In the genomic region with DNA sequence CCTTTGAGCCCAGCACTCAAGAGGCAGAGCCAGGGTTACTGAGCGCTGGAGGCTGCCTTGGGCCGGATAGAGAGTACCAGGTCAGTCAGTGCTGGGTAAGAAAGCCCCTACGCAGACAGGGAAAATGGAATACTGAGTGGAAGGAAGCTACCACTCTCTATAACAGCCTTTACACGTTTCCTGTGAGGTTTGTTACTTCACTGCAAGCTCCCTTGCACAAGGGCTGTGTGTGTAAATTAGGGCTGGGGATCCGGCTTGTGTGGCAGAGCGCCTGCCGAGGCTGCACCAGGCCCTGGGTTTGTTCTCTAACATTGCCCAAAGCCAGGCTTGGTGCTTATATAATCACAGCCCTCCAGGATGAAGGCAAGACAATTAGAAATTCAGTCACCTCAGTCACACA, we compare ENCODE assay signal across 19 mouse cellular contexts. TPM values are rescaled to one million over a fixed set of nuclear protein-coding genes. Genes with fewer than 3 reads are reported as not detected.
DNase-seq lines count a peak whose midpoint lies in the region; ATAC-seq and TF ChIP-seq lines count a peak whose summit lies in the region.
"Had no signal": no experiment of that assay in that cellular context is flagged by ENCODE, and none has a peak within 500 bp of the region (broad histone marks: within the 10 kb centered on the region; RNA-seq: fewer than 3 reads in every experiment).

No protein-coding gene starts in this region.

- H3K27ac ChIP-seq in midbrain, embryonic 10.5 days (replicated peaks): peak overlapping the region; percentile 29
- no peak overlapping the region for H3K27ac ChIP-seq in midbrain, postnatal 0 days (ENCODE audit: low read depth, low read length)
- H3K27ac ChIP-seq: hindbrain, embryonic 15.5 days; limb, embryonic 12.5 days; stomach, embryonic 15.5 days had no signal

- no peak overlapping the region for H3K4me2 ChIP-seq in midbrain, postnatal 0 days (ENCODE audit: low read depth, low read length, poor library complexity, severe bottlenecking)
- H3K4me2 ChIP-seq: hindbrain, embryonic 15.5 days; limb, embryonic 12.5 days; liver, embryonic 15.5 days; stomach, embryonic 15.5 days had no signal

- ATAC-seq in midbrain, postnatal 0 days (ENCODE audit: low FRiP score): no peak
- ATAC-seq in megakaryocyte, adult 5-6 weeks (ENCODE audit: poor library complexity, severe bottlenecking): peak; percentile 94
- ATAC-seq: intestine, postnatal 0 days; lung, postnatal 0 days had no signal

- H3K36me3 ChIP-seq in midbrain, embryonic 10.5 days: no peaks in the 10 kb centered on the region
- H3K36me3 ChIP-seq in midbrain, postnatal 0 days (ENCODE audit: insufficient read depth, low read length): no peaks in the 10 kb centered on the region
- H3K36me3 ChIP-seq: hindbrain, embryonic 15.5 days; limb, embryonic 12.5 days; stomach, embryonic 15.5 days had no signal

- H3K9ac ChIP-seq in midbrain, postnatal 0 days (replicated peaks; ENCODE audit: low read length, poor library complexity, severe bottlenecking): no peak overlapping the region
- H3K9ac ChIP-seq: hindbrain, embryonic 15.5 days; limb, embryonic 12.5 days; liver, embryonic 15.5 days; stomach, embryonic 15.5 days had no signal

- no peaks in the 10 kb centered on the region for H3K9me3 ChIP-seq in midbrain, embryonic 10.5 days (replicated peaks)
- H3K9me3 ChIP-seq in midbrain, postnatal 0 days (ENCODE audit: low read length): no peaks in the 10 kb centered on the region
- H3K9me3 ChIP-seq: hindbrain, embryonic 15.5 days; limb, embryonic 12.5 days; liver, embryonic 15.5 days; stomach, embryonic 15.5 days had no signal

- no peak overlapping the region for H3K4me3 ChIP-seq in midbrain, embryonic 10.5 days
- no peak overlapping the region for H3K4me3 ChIP-seq in midbrain, postnatal 0 days (ENCODE audit: low read depth, low read length)
- H3K4me3 ChIP-seq: hindbrain, embryonic 15.5 days; limb, embryonic 12.5 days; liver, embryonic 15.5 days; megakaryocyte, embryonic 14.5 days; stomach, embryonic 15.5 days had no signal

- H3K4me1 ChIP-seq in midbrain, embryonic 10.5 days: peaks cover 7% of the 10 kb centered on the region
- H3K4me1 ChIP-seq in midbrain, postnatal 0 days (ENCODE audit: insufficient read depth, low read length): no peaks in the 10 kb centered on the region
- H3K4me1 ChIP-seq: hindbrain, embryonic 15.5 days; limb, embryonic 12.5 days had no signal

- no peaks in the 10 kb centered on the region for H3K27me3 ChIP-seq in midbrain, embryonic 10.5 days (ENCODE audit: low read depth, poor library complexity, severe bottlenecking)
- no peaks in the 10 kb centered on the region for H3K27me3 ChIP-seq in midbrain, postnatal 0 days (ENCODE audit: insufficient read depth, low read length)
- H3K27me3 ChIP-seq: hindbrain, embryonic 15.5 days; limb, embryonic 12.5 days; liver, embryonic 15.5 days; stomach, embryonic 15.5 days had no signal

- WGBS in midbrain, embryonic 10.5 days: 67% methylated on average over 7 of the region's 7 CpGs
- 55% methylated on average over 7 of the region's 7 CpGs for WGBS in midbrain, postnatal 0 days

- no peak for TF ChIP-seq CTCF in midbrain, postnatal 0 days (IDR thresholded peaks at IDR 0.05)

- no peak for DNase-seq in midbrain, embryonic 10.5 days (ENCODE audit: low spot score)
- DNase-seq in midbrain, postnatal 0 days (ENCODE audit: low spot score): no peak
- peak; percentile 47 for DNase-seq in thymus, postnatal 4 days
- DNase-seq in thymus, adult 18-20 months: no peak
- DNase-seq in urinary bladder, postnatal 36 days (ENCODE audit: low spot score in 2 of 2): no peak
- no peak for DNase-seq in cerebellum, postnatal 36 days
- DNase-seq: adrenal gland, postnatal 36 days; cerebellum, adult 18-20 months; gastrocnemius, postnatal 10 days; heart, adult 18-20 months; heart, postnatal 36 days had no signal

RNA-seq across cellular contexts. Expression of gene Supt4a, which starts 17.8 kb away (rescaled TPM):
- 157 and 171 TPM in 2 replicates for polyA plus RNA-seq in midbrain, embryonic 10.5 days (2016; fragmentation: Nextera tagmentation; extraction: Ambion mirVana)
- 47.8 and 55.4 TPM in 2 replicates for total RNA-seq in midbrain, postnatal 0 days (2014; rRNA removed)
- 122 and 128 TPM in 2 replicates for polyA plus RNA-seq in midbrain, postnatal 0 days (2015; fragmentation: Nextera tagmentation; extraction: Ambion mirVana)
- total RNA-seq in megakaryocyte, adult 5-6 weeks (2015): 200 and 205 TPM in 2 replicates
- 58.9 and 59.0 TPM in 2 replicates for total RNA-seq in megakaryocyte, adult 5-6 weeks (2017)

RNA-seq across cellular contexts. Expression of gene Tspoap1, which starts 40.8 kb away (rescaled TPM):
- 8.2 and 14.7 TPM in 2 replicates for polyA plus RNA-seq in midbrain, embryonic 10.5 days (2016; fragmentation: Nextera tagmentation; extraction: Ambion mirVana)
- 206 and 215 TPM in 2 replicates for total RNA-seq in midbrain, postnatal 0 days (2014; rRNA removed)
- 47.3 and 57.8 TPM in 2 replicates for polyA plus RNA-seq in midbrain, postnatal 0 days (2015; fragmentation: Nextera tagmentation; extraction: Ambion mirVana)
- 5.4 and 8.0 TPM in 2 replicates for total RNA-seq in megakaryocyte, adult 5-6 weeks (2015)
- 6.1 and 8.6 TPM in 2 replicates for total RNA-seq in megakaryocyte, adult 5-6 weeks (2017)

RNA-seq across cellular contexts. Expression of gene Rnf43, which starts 57.0 kb away (rescaled TPM):
- 0.95 and 1.3 TPM in 2 replicates for polyA plus RNA-seq in midbrain, embryonic 10.5 days (2016; fragmentation: Nextera tagmentation; extraction: Ambion mirVana)
- 2.8 and 5.0 TPM in 2 replicates for total RNA-seq in midbrain, postnatal 0 days (2014; rRNA removed)
- 0.56 and 0.93 TPM in 2 replicates for polyA plus RNA-seq in midbrain, postnatal 0 days (2015; fragmentation: Nextera tagmentation; extraction: Ambion mirVana)
- total RNA-seq in megakaryocyte, adult 5-6 weeks (2015): 3.3 and 4.0 TPM in 2 replicates
- total RNA-seq in megakaryocyte, adult 5-6 weeks (2017): 3.4 and 8.6 TPM in 2 replicates

Comparison
In these comparisons a context has a peak if more than half of its experiments do, and no peak if none do; other contexts are left out.
1. RNA of gene Tspoap1, which starts 40.8 kb away (total RNA-seq): 206 to 215 TPM in midbrain, postnatal 0 days; 5.4 to 8.6 TPM in megakaryocyte, adult 5-6 weeks; every median in the first group is over 10 times any median in the second.